Mouse (Mus musculus): Measurements from ENCODE around the gene Mospd3. TPM values are rescaled to one million over a fixed set of nuclear protein-coding genes. Genes with fewer than 3 reads are reported as not detected.
"Not testable (repeated sequence)": the region's sequence is repeated elsewhere in the genome, so short reads cannot be mapped to it uniquely, and the experiment has no call there.

The Mospd3 gene
- polyA plus RNA-seq, 1 experiment = 69.9 TPM

- Histone ChIP-seq H3K4me1 (ENCODE audit: control insufficient read depth, insufficient read depth, low read length) (peaks cover 24% of the 10 kb centered on the region), H3K4me3 (ENCODE audit: insufficient read depth, low read length) (0 out of 2 replicates have a peak overlapping the region, but pooled peaks have one; percentile 15), H3K27ac (ENCODE audit: insufficient read depth, low read depth, low read length) (peak overlapping the region; percentile 86)
- TF ChIP-seq CTCF (IDR thresholded peaks at IDR 0.05; ENCODE audit: low read depth, low read length) (no peak), POLR2A (IDR thresholded peaks at IDR 0.05; ENCODE audit: borderline replicate concordance, low read depth, low read length) (no peak)
These were observed 23.2 kb upstream of the Mospd3 start for GRCm38 (mm10) chr5:137623937-137624530.

GRCm38 (mm10) chr5:137615347-137615746 is 14.5 kb upstream of the Mospd3 start:
- H3K4me3 ChIP-seq (ENCODE audit: insufficient read depth, low read length) = no peak overlapping the region
- H3K27ac ChIP-seq (ENCODE audit: insufficient read depth, low read depth, low read length) = no peak overlapping the region
- H3K4me1 ChIP-seq (ENCODE audit: control insufficient read depth, insufficient read depth, low read length) = peaks cover 6% of the 10 kb centered on the region; the same call in 1 of the 2 replicates
- TF ChIP-seq POLR2A (IDR thresholded peaks at IDR 0.05; ENCODE audit: borderline replicate concordance, low read depth, low read length) (no peak), CTCF (IDR thresholded peaks at IDR 0.05; ENCODE audit: low read depth, low read length) (no peak)

- H3K27ac ChIP-seq (ENCODE audit: insufficient read depth, low read depth, low read length); H3K4me3 ChIP-seq (ENCODE audit: insufficient read depth, low read length); H3K4me1 ChIP-seq (ENCODE audit: control insufficient read depth, insufficient read depth, low read length): not testable (repeated sequence)
These were observed 14.1 kb upstream of the Mospd3 start for GRCm38 (mm10) chr5:137614921-137615320.

- Histone ChIP-seq H3K4me1 (ENCODE audit: control insufficient read depth, insufficient read depth, low read length) (peaks cover 11% of the 10 kb centered on the region), H3K4me3 (ENCODE audit: insufficient read depth, low read length) (no peak within 1 kb of the TSS), H3K27ac (ENCODE audit: insufficient read depth, low read depth, low read length) (no peak within 1 kb of the TSS)
- TF ChIP-seq CTCF (IDR thresholded peaks at IDR 0.05; ENCODE audit: low read depth, low read length) (no peak), POLR2A (IDR thresholded peaks at IDR 0.05; ENCODE audit: borderline replicate concordance, low read depth, low read length) (no peak)
These were observed 12.7 kb upstream of the Mospd3 start, which contains the start of gene Pcolce for GRCm38 (mm10) chr5:137613550-137613949. Pcolce (minus strand) TSS chr5:137613784.

GRCm38 (mm10) chr5:137613076-137613475 is 12.2 kb upstream of the Mospd3 start:
- Histone ChIP-seq H3K27ac (ENCODE audit: insufficient read depth, low read depth, low read length) (no peak overlapping the region), H3K4me3 (ENCODE audit: insufficient read depth, low read length) (no peak overlapping the region)
- no peak for TF ChIP-seq CTCF (IDR thresholded peaks at IDR 0.05; ENCODE audit: low read depth, low read length)
- no peak for TF ChIP-seq POLR2A (IDR thresholded peaks at IDR 0.05; ENCODE audit: borderline replicate concordance, low read depth, low read length)

GRCm38 (mm10) chr5:137611245-137611602 is 10.4 kb upstream of the Mospd3 start:
- Histone ChIP-seq H3K4me1 (ENCODE audit: control insufficient read depth, insufficient read depth, low read length) (peaks cover 6% of the 10 kb centered on the region), H3K27ac (ENCODE audit: insufficient read depth, low read depth, low read length) (no peak overlapping the region), H3K4me3 (ENCODE audit: insufficient read depth, low read length) (no peak overlapping the region)
- TF ChIP-seq CTCF (IDR thresholded peaks at IDR 0.05; ENCODE audit: low read depth, low read length) (no peak), POLR2A (IDR thresholded peaks at IDR 0.05; ENCODE audit: borderline replicate concordance, low read depth, low read length) (no peak)

More at GRCm38 (mm10) chr5:137613076-137613475, 12.2 kb upstream of the Mospd3 start:
- H3K4me1 ChIP-seq (ENCODE audit: control insufficient read depth, insufficient read depth, low read length) = peaks cover 6% of the 10 kb centered on the region

GRCm38 (mm10) chr5:137610548-137611244 is 9.8 kb upstream of the Mospd3 start:
- H3K4me3 ChIP-seq (ENCODE audit: insufficient read depth, low read length) = no peak overlapping the region
- H3K27ac ChIP-seq (ENCODE audit: insufficient read depth, low read depth, low read length) = no peak overlapping the region
- no peak for TF ChIP-seq CTCF (IDR thresholded peaks at IDR 0.05; ENCODE audit: low read depth, low read length)
- TF ChIP-seq POLR2A (IDR thresholded peaks at IDR 0.05; ENCODE audit: borderline replicate concordance, low read depth, low read length) = no peak
- H3K4me1 ChIP-seq (ENCODE audit: control insufficient read depth, insufficient read depth, low read length) = peaks cover 6% of the 10 kb centered on the region

GRCm38 (mm10) chr5:137610056-137610455 is 9.2 kb upstream of the Mospd3 start:
- Histone ChIP-seq H3K4me1 (ENCODE audit: control insufficient read depth, insufficient read depth, low read length) (peaks cover 7% of the 10 kb centered on the region), H3K27ac (ENCODE audit: insufficient read depth, low read depth, low read length) (no peak overlapping the region), H3K4me3 (ENCODE audit: insufficient read depth, low read length) (no peak overlapping the region)
- no peak for TF ChIP-seq CTCF (IDR thresholded peaks at IDR 0.05; ENCODE audit: low read depth, low read length)
- no peak for TF ChIP-seq POLR2A (IDR thresholded peaks at IDR 0.05; ENCODE audit: borderline replicate concordance, low read depth, low read length)

- Histone ChIP-seq H3K4me1 (ENCODE audit: control insufficient read depth, insufficient read depth, low read length) (peaks cover 9% of the 10 kb centered on the region), H3K4me3 (ENCODE audit: insufficient read depth, low read length) (no peak overlapping the region), H3K27ac (ENCODE audit: insufficient read depth, low read depth, low read length) (no peak overlapping the region)
- TF ChIP-seq CTCF (IDR thresholded peaks at IDR 0.05; ENCODE audit: low read depth, low read length) (no peak), POLR2A (IDR thresholded peaks at IDR 0.05; ENCODE audit: borderline replicate concordance, low read depth, low read length) (no peak)
These were observed 8.4 kb upstream of the Mospd3 start for GRCm38 (mm10) chr5:137609292-137609691.

GRCm38 (mm10) chr5:137608654-137609190 is 7.9 kb upstream of the Mospd3 start:
- TF ChIP-seq CTCF (IDR thresholded peaks at IDR 0.05; ENCODE audit: low read depth, low read length) (no peak), POLR2A (IDR thresholded peaks at IDR 0.05; ENCODE audit: borderline replicate concordance, low read depth, low read length) (no peak)
- H3K4me3 ChIP-seq (ENCODE audit: insufficient read depth, low read length) = no peak overlapping the region

More at GRCm38 (mm10) chr5:137608654-137609190, 7.9 kb upstream of the Mospd3 start:
- no peak overlapping the region for H3K27ac ChIP-seq (ENCODE audit: insufficient read depth, low read depth, low read length)
- H3K4me1 ChIP-seq (ENCODE audit: control insufficient read depth, insufficient read depth, low read length) = peaks cover 12% of the 10 kb centered on the region
